Mouse (Mus musculus): ENCODE measurements around the gene Acrbp. TPM values are rescaled to one million over a fixed set of nuclear protein-coding genes. Genes with fewer than 3 reads are reported as not detected.

Acrbp gene
- polyA plus RNA-seq, 1 experiment from 2014 or later: 4.4 TPM

- Histone ChIP-seq H3K27ac (ENCODE audit: low read length) (peak overlapping the region; percentile 39; the same call in 1 of the 2 replicates), H3K9me3 (ENCODE audit: low read length) (no peaks in the 10 kb centered on the region), H3K9ac (replicated peaks; ENCODE audit: low read depth) (no peak overlapping the region), H3K4me1 (ENCODE audit: insufficient read depth, low read depth, low read length) (peaks cover 20% of the 10 kb centered on the region), H3K36me3 (ENCODE audit: insufficient read depth, low read length) (peaks cover 31% of the 10 kb centered on the region), H3K4me3 (ENCODE audit: low read depth, low read length) (no peak overlapping the region), H3K27me3 (replicated peaks; ENCODE audit: insufficient read depth, low read length) (no peaks in the 10 kb centered on the region), H3K4me2 (replicated peaks; ENCODE audit: low read depth, low read length) (peak overlapping the region; percentile 88)
- ATAC-seq (no peak), DNase-seq (ENCODE audit: low spot score) (no peak)
- 52% methylated on average over 3 of the region's 3 CpGs for WGBS
- no peak for TF ChIP-seq EP300 (IDR thresholded peaks at IDR 0.05)
- no peak for TF ChIP-seq CTCF (IDR thresholded peaks at IDR 0.05)
Observed at GRCm38 (mm10) chr6:125098513-125098912, 49.0 kb downstream of the Acrbp start.

- TF ChIP-seq CTCF (IDR thresholded peaks at IDR 0.05): no peak
- TF ChIP-seq EP300 (IDR thresholded peaks at IDR 0.05): no peak
- Histone ChIP-seq H3K27me3 (replicated peaks; ENCODE audit: insufficient read depth, low read length) (no peaks in the 10 kb centered on the region), H3K4me3 (ENCODE audit: low read depth, low read length) (no peak overlapping the region), H3K27ac (ENCODE audit: low read length) (peak overlapping the region; percentile 39; the same call in 1 of the 2 replicates), H3K4me1 (ENCODE audit: insufficient read depth, low read depth, low read length) (peaks cover 20% of the 10 kb centered on the region), H3K36me3 (ENCODE audit: insufficient read depth, low read length) (peaks cover 35% of the 10 kb centered on the region), H3K4me2 (replicated peaks; ENCODE audit: low read depth, low read length) (peak overlapping the region; percentile 2), H3K9ac (replicated peaks; ENCODE audit: low read depth) (no peak overlapping the region), H3K9me3 (ENCODE audit: low read length) (no peaks in the 10 kb centered on the region)
- DNase-seq (ENCODE audit: low spot score) (peak; percentile 68), ATAC-seq (no peak)
- 33% methylated on average over 5 of the region's 5 CpGs for WGBS
Observed at GRCm38 (mm10) chr6:125099421-125099971, 50.0 kb downstream of the Acrbp start.

- H3K4me3 ChIP-seq (ENCODE audit: low read depth, low read length): no peak overlapping the region
- no peaks in the 10 kb centered on the region for H3K27me3 ChIP-seq (replicated peaks; ENCODE audit: insufficient read depth, low read length)
- peaks cover 20% of the 10 kb centered on the region for H3K4me1 ChIP-seq (ENCODE audit: insufficient read depth, low read depth, low read length)
- 56% methylated on average over 9 of the region's 9 CpGs for WGBS
- TF ChIP-seq CTCF (IDR thresholded peaks at IDR 0.05) (no peak), EP300 (IDR thresholded peaks at IDR 0.05) (no peak)
- no peak overlapping the region for H3K27ac ChIP-seq (ENCODE audit: low read length)
- no peak for DNase-seq (ENCODE audit: low spot score)
- no peaks in the 10 kb centered on the region for H3K9me3 ChIP-seq (ENCODE audit: low read length)
- no peak for ATAC-seq
- peaks cover 52% of the 10 kb centered on the region for H3K36me3 ChIP-seq (ENCODE audit: insufficient read depth, low read length)
- no peak overlapping the region for H3K9ac ChIP-seq (replicated peaks; ENCODE audit: low read depth)
- no peak overlapping the region for H3K4me2 ChIP-seq (replicated peaks; ENCODE audit: low read depth, low read length)
Observed at GRCm38 (mm10) chr6:125101444-125101843, 52.0 kb downstream of the Acrbp start.

DNA sequence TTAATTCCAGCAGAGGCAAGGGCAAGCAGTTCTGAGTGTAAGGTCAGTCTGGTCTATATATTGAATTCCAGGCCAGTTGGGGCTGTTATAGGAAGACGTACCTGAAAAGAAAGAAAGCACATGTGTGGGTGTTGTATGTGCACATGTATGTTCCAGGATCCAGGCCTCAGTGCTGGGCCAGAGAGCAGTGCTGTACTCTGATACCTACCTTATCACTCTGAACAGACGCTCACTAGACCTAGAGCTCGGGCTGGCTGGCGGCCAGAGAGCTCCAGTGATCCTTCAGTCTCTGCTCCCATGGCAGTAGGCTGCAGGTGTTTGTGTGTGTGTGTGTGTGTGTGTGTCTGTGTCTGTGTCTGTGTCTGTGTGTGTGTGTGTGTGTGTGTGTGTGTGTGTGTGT, 54.7 kb downstream of the Acrbp start:
- 70% methylated on average over 4 of the region's 4 CpGs for WGBS
- ATAC-seq (no peak; the same call in 1 of the 2 replicates), DNase-seq (ENCODE audit: low spot score) (no peak)
- H3K27ac ChIP-seq (ENCODE audit: low read length): no peak overlapping the region
- peaks cover 2% of the 10 kb centered on the region; the same call in 1 of the 2 replicates for H3K4me1 ChIP-seq (ENCODE audit: insufficient read depth, low read depth, low read length)
- no peak overlapping the region for H3K4me3 ChIP-seq (ENCODE audit: low read depth, low read length)
- H3K9ac ChIP-seq (replicated peaks; ENCODE audit: low read depth): no peak overlapping the region
- TF ChIP-seq CTCF (IDR thresholded peaks at IDR 0.05): no peak
- TF ChIP-seq EP300 (IDR thresholded peaks at IDR 0.05): no peak
- H3K36me3 ChIP-seq (ENCODE audit: insufficient read depth, low read length): peaks cover 80% of the 10 kb centered on the region
- no peaks in the 10 kb centered on the region for H3K9me3 ChIP-seq (ENCODE audit: low read length)
- H3K27me3 ChIP-seq (replicated peaks; ENCODE audit: insufficient read depth, low read length): no peaks in the 10 kb centered on the region
- H3K4me2 ChIP-seq (replicated peaks; ENCODE audit: low read depth, low read length): no peak overlapping the region

DNA sequence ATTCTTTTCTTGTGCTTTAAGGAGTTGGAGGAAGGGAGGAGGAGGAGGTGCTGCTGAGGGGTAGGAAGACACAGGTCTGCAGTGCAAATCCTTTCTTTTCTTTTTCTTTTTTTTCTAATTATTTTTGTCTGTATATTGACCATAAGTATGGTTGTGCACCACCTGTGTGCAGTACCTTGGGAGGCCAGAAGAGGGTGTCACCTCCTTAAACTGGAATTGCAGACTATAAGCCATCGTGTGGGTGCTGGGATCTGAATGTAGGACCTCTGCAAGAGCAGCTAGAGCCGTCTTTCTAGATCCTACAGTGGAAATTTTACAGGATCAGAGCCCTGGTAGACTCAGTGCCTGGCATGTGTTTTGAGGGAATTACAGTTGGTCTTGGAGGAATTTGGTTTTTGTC, 58.2 kb downstream of the Acrbp start:
- Histone ChIP-seq H3K27me3 (replicated peaks; ENCODE audit: insufficient read depth, low read length) (no peaks in the 10 kb centered on the region), H3K36me3 (ENCODE audit: insufficient read depth, low read length) (peaks cover 81% of the 10 kb centered on the region), H3K9me3 (ENCODE audit: low read length) (no peaks in the 10 kb centered on the region), H3K4me3 (ENCODE audit: low read depth, low read length) (no peak overlapping the region), H3K27ac (ENCODE audit: low read length) (no peak overlapping the region), H3K9ac (replicated peaks; ENCODE audit: low read depth) (no peak overlapping the region), H3K4me2 (replicated peaks; ENCODE audit: low read depth, low read length) (no peak overlapping the region), H3K4me1 (ENCODE audit: insufficient read depth, low read depth, low read length) (no peaks in the 10 kb centered on the region)
- DNase-seq (ENCODE audit: low spot score) (no peak), ATAC-seq (no peak)
- WGBS: 98% methylated on average over 2 of the region's 2 CpGs
- TF ChIP-seq CTCF (IDR thresholded peaks at IDR 0.05) (peak; percentile 45), EP300 (IDR thresholded peaks at IDR 0.05) (no peak)

DNA sequence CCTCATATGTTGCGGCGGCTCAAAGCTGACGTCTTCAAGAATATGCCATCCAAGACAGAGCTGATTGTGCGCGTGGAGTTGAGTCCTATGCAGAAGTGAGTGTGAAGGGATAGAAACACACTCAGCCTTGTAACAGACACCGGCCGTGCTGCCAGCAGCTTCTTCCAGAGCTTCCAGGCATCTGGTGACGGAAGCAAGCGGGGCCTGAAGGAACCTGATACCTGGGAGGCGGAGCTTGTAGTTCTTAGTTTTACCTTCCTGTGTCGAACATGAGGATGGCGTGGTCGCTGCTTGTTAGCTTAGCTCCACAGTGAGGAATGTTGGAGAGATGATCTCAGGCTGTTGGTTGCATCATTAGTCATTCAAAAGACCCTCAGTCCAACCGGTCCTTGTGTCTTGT, 59.9 kb downstream of the Acrbp start:
- DNase-seq (ENCODE audit: low spot score): no peak
- WGBS: 80% methylated on average over 14 of the region's 14 CpGs
- Histone ChIP-seq H3K4me3 (ENCODE audit: low read depth, low read length) (no peak overlapping the region), H3K4me1 (ENCODE audit: insufficient read depth, low read depth, low read length) (no peaks in the 10 kb centered on the region), H3K27me3 (replicated peaks; ENCODE audit: insufficient read depth, low read length) (no peaks in the 10 kb centered on the region), H3K9ac (replicated peaks; ENCODE audit: low read depth) (no peak overlapping the region), H3K36me3 (ENCODE audit: insufficient read depth, low read length) (peaks cover 91% of the 10 kb centered on the region), H3K4me2 (replicated peaks; ENCODE audit: low read depth, low read length) (no peak overlapping the region), H3K27ac (ENCODE audit: low read length) (no peak overlapping the region), H3K9me3 (ENCODE audit: low read length) (no peaks in the 10 kb centered on the region)
- TF ChIP-seq CTCF (IDR thresholded peaks at IDR 0.05) (no peak), EP300 (IDR thresholded peaks at IDR 0.05) (no peak)
- no peak for ATAC-seq
